Mouse (Mus musculus) ES-E14 (cell line): Measurements from ENCODE around the gene Mad1l1.

Experiments used
- CHD2 ChIP-seq: IDR thresholded peaks from 2 replicates; pipeline ENCODE4 v1.6.1; 2014; ENCODE audit warnings: mild to moderate bottlenecking, low read depth, low read length, inconsistent platforms
- HCFC1 ChIP-seq: IDR thresholded peaks from 2 replicates; pipeline ENCODE4 v1.6.1; 2012; ENCODE audit warnings: low read length, inconsistent platforms, borderline replicate concordance; ENCODE audit not compliant: insufficient read depth
- MAFK ChIP-seq: IDR thresholded peaks from 2 replicates; pipeline ENCODE4 v1.6.1; 2014; ENCODE audit warnings: mild to moderate bottlenecking, low read depth, low read length, inconsistent platforms; ENCODE audit not compliant: insufficient read depth
- ZC3H11A ChIP-seq: IDR thresholded peaks from 2 replicates; pipeline ENCODE4 v1.6.1; 2012; ENCODE audit warnings: low read depth, mild to moderate bottlenecking, inconsistent platforms, low read length, borderline replicate concordance
- ZNF384 ChIP-seq: IDR thresholded peaks from 2 replicates; pipeline ENCODE4 v1.6.1; 2012; ENCODE audit warnings: low read depth, low read length, inconsistent platforms

- TF ChIP-seq ZC3H11A (no peak), ZNF384 (no peak), HCFC1 (no peak), MAFK (no peak), CHD2 (no peak)
Observed at GRCm38 (mm10) chr5:140176370-140176769, 145.0 kb downstream of the Mad1l1 start.
